Mouse (Mus musculus): ENCODE data around the gene Smpd2.

Smpd2 gene

GRCm38 (mm10) chr10:41488877-41489276 lies 1.3 kb downstream of the Smpd2 start:
- no peak for DNase-seq (ENCODE audit: low spot score)

- DNase-seq (ENCODE audit: low spot score), result no peak
Measured at GRCm38 (mm10) chr10:41486506-41487170, 3.5 kb downstream of the Smpd2 start.

- no peak for DNase-seq (ENCODE audit: low spot score)
Measured at GRCm38 (mm10) chr10:41485778-41486177, 4.4 kb downstream of the Smpd2 start.

DNA sequence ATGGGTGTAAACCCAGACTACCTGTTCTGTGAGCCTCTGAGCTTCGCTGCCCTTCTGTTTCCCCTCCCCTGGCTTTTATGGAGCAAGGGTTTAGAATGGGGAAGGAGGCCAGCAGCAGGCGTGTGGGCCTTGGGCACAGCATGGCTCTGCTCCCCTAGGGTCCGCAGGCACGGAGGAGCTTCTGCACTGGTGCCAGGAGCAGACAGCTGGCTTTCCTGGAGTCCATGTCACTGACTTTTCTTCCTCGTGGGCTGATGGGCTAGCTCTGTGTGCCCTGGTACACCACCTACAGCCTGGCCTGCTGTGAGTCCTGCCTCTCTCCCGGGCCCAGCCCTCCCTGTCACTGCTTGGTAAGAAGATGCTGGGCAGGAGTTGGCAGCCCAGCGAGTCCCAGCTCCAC lies 7.7 kb downstream of the Smpd2 start:
- DNase-seq (ENCODE audit: low spot score), result no peak

- no peak for DNase-seq (ENCODE audit: low spot score)
Measured at GRCm38 (mm10) chr10:41480938-41481880, 9.0 kb downstream of the Smpd2 start.

GRCm38 (mm10) chr10:41479961-41480360 lies 10.2 kb downstream of the Smpd2 start:
- DNase-seq (ENCODE audit: low spot score), result no peak

DNA sequence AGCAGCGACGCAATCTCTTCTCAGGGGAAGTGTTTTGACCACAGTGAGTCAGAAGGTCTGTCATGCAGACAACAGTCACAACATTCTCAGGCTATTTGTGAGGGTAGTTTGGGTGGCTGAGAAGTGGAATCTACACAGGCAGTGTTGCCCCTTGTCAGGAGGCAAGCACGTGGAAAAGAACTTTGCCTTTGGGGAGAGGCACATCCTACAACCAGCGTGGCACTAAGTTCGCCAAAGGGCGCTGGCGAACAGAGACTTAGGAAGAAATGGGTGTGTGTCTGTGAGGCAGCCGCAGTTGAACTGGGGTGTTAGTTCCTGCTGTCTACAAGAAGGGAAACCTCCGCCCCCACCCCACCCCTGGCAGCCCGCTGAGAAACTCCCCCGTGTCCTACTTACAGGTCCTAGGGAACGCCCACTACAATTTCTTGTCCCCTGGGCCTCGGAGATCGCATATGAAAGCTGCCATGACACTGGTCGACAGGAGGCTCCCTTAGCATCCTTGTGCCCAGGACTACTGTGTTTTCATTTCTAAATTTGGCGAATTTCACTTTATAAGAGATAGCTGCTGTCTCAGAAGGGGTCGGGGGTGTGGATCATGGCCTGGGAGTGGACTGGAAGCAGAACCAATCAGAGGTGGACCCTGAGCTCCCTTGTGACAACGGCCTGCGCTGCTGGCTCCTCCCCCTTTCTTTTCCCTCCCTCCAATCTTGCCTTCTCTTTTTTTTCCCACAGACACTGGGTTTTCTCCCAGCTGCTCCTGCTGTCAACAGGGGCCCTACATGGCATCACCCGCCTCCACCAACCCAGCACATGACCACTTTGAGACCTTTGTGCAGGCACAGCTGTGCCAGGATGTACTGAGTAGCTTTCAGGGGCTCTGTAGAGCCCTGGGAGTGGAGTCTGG lies 12.6 kb downstream of the Smpd2 start:
- DNase-seq (ENCODE audit: low spot score), result peak; percentile 85

- peak; percentile 14 for DNase-seq (ENCODE audit: low spot score)
Measured at GRCm38 (mm10) chr10:41477018-41477277, 13.2 kb downstream of the Smpd2 start.

DNA sequence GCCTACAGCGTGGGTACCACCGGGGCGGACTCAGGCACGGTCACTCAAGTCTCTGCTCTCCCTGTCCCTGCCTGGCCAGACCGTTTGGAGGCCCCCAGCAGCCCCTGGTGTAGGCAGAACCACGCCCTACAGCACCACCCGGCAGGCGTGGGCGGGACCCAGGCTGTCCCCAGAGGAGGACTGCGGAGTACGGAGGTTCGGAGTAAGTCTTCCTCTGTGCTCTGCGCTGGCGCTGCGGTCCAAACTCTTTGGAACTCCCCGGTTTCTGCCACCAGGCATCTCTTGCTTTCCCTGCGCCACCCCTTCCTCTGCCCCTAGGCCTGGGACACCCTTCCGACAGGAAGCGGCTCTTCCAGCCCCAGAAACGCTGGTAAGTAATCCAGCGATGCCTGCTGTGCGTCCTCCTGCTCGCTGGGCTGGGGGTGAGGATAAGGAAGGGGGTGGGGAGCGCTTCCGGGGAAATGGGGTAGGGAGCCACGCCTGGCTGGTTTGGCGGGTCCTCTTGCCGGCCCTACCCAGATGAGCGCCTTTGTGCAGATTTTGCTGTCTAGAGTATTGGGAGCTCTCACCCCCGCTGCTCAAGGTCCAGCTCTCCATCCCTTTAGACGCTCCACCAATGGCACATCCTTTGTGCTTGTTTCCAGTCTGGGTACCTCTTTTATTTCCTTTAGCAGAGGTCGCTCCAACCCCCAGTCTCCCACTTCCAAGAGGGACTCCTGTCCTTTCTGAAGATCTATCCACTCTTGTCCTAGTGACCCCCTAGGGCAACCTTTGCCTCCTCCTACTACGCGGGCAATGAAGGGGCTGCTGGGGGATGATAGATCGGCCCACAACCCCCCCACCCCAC lies 13.8 kb downstream of the Smpd2 start, which contains the start of gene Mical1:
Gene Mical1 (plus strand): TSS at position 144 of the 847 bp plus-strand sequence.
- DNase-seq (ENCODE audit: low spot score), result peak; percentile 26

DNA sequence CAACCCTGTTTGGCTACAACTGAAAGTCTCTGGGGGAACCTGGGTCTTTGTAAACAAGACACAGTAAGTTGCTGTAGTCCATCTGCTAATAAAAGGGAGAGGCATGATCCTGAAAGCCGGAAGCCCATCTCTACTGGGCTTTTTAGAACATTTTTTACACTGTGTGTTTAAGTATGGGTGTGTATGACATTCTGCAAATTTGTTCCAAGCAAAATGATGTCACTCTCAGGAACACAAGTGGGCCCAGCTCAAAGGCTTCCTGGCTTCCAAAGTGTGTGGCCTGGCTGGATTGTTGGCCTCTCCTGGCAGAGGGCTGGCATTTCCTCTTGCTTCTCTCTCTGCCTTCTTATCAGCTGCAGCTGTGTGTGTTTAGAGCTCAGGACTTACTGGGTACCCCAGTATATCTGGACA lies 15.2 kb downstream of the Smpd2 start:
- peak; percentile 36 for DNase-seq (ENCODE audit: low spot score)

- peak; percentile 39 for DNase-seq (ENCODE audit: low spot score)
Measured at GRCm38 (mm10) chr10:41473782-41474468, 16.2 kb downstream of the Smpd2 start.

DNA sequence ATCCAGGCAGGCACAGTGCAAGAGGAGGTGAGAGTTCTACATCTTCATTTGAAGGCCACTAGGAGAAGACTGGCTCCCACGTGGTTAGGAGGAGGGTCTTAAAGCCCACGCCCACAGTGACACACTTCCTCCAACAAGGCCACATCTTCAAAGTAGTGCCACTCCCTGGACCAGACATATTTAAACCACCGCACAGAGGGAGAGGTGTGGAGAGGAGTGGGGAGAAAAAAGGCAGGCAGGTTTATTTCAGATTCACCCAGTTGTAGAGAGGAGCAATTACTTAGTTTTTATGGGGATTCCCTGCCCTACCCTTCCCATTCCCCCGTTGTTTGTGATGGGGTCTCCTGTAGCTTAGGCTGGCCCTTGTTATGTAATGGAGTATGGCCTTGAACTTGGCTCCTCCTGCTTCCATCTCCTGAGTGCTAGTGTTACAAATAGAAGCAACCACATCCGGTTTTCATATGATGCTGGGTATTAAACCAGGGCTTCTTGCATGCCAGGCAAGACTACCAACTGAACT lies 17.1 kb downstream of the Smpd2 start:
- DNase-seq (ENCODE audit: low spot score), result no peak

GRCm38 (mm10) chr10:41472534-41472933 lies 17.6 kb downstream of the Smpd2 start:
- no peak for DNase-seq (ENCODE audit: low spot score)

- no peak for DNase-seq (ENCODE audit: low spot score)
Measured at GRCm38 (mm10) chr10:41470693-41471092, 19.5 kb downstream of the Smpd2 start.

DNA sequence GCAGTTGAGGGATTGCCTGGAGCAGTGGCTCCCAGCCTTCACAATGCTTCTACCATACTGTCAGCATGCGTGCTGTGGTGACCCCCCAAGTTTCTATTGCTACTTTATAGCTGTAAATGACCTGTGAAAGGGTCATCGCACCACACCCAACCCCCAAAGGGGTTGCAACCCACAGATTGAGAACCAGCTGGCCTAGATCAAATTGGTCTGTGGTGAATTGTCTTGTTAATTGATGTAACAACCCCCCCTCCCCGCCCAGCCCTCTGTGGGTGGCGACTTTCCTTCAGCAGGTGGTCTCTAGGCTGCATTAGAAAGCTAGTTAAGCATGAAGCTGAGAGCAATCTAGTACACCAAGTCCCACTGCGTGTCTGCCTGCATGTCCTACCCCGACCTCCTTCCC lies 22.8 kb downstream of the Smpd2 start:
- no peak for DNase-seq (ENCODE audit: low spot score)

GRCm38 (mm10) chr10:41464401-41464955 lies 25.7 kb downstream of the Smpd2 start:
- no peak for DNase-seq (ENCODE audit: low spot score)

- DNase-seq (ENCODE audit: low spot score), result peak; percentile 23
Measured at GRCm38 (mm10) chr10:41461057-41461722, 29.0 kb downstream of the Smpd2 start.

DNA sequence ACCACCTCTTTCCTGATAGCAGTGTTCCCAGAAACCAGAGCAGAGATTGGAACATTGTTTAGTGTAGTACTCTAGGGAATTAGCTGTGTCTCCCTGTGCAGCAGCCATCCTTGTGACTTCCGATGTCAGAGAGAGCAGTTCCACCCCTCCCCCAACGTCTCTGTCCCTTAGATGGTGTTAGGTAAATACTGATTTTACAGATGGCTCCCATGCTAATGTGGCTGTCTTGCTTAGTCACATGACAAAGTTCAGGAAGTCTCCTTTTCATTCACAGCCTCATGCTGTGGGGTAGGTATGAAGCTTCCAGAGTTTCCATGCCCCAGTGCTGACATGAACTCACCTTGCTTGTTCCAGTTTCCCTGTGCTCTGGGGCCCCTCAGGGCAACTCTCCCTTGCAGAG lies 29.7 kb downstream of the Smpd2 start:
- no peak for DNase-seq (ENCODE audit: low spot score)

- DNase-seq (ENCODE audit: low spot score), result no peak
Measured at GRCm38 (mm10) chr10:41459990-41460389, 30.2 kb downstream of the Smpd2 start.

DNA sequence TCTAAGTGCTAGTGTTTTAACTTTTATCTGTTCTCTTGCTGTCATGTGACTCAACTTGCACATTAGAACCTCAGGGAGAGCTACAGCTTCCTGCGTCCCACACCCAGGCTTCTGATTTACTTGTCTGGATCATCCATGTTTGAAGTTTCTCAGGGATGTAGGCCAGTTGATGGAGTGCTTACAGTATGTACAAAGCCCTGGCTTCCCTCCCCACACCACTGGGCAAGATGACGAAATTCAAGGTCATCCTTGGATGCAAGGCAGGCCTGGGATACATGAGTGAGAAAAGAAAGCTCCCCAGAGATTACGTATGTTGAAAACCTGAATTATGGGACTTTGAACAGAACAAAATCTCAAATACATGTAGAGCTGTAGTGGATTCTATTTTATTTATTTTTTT lies 37.4 kb downstream of the Smpd2 start:
- no peak for DNase-seq (ENCODE audit: low spot score)

Data from adipocyte (in vitro differentiated cells).